In genomic region chr9:3334962-3335767, GRCm38 (mm10) we compare ENCODE assay signal across 8 mouse cellular contexts. TPM values are rescaled to one million over a fixed set of nuclear protein-coding genes. Genes with fewer than 3 reads are reported as not detected.
DNase-seq lines count a peak whose midpoint lies in the region; ATAC-seq and TF ChIP-seq lines count a peak whose summit lies in the region.

Gene Alkbh8, plus strand, starts transcription at chr9:3335140.

- H3K4me2 ChIP-seq in lung, embryonic 16.5 days (ENCODE audit: low read depth, low read length): peak within 1 kb of the TSS; percentile 80

- DNase-seq in MEL (ENCODE audit: low read depth, low spot score): peak; percentile 98
- peak; percentile 74 for DNase-seq in cerebellum, adult 8-10 months
- peak; percentile 85 for DNase-seq in forelimb bud, embryonic 11.5 days (ENCODE audit: low read depth, low spot score)
- peak; percentile 81 for DNase-seq in layer of hippocampus, adult 9-10 months (ENCODE audit: low spot score)
- DNase-seq in ovary, postnatal 10 days (ENCODE audit: low spot score): peak; percentile 44
- peak; percentile 73 to 74 for DNase-seq in thymus, postnatal 10 days (ENCODE audit: low spot score in 2 of 2)

- TF ChIP-seq RAD21 in MEL (IDR thresholded peaks at IDR 0.05; ENCODE audit: low read depth, low read length): no peak; the same call in 1 of the 2 replicates

- TF ChIP-seq POLR2A in MEL (IDR thresholded peaks at IDR 0.05; ENCODE audit: control insufficient read depth in 1 of 2, insufficient read depth in 1 of 2, low read depth in 1 of 2, low read length in 2 of 2, poor library complexity in 1 of 2): peak; percentile 56 to 82

- H3K27ac ChIP-seq in MEL (ENCODE audit: control insufficient read depth, low read depth, low read length): peak within 1 kb of the TSS; percentile 94
- H3K27ac ChIP-seq in lung, embryonic 16.5 days (ENCODE audit: low read length): peak within 1 kb of the TSS; percentile 75

- peak; percentile 99 to 100 for ATAC-seq in hematopoietic stem cell, adult 5-6 weeks (replicated peaks in 1 of 2; ENCODE audit: insufficient read depth in 1 of 2, low FRiP score in 2 of 2, low TSS enrichment in 1 of 2, low read depth in 1 of 2, poor library complexity in 2 of 2, severe bottlenecking in 2 of 2)
- peak; percentile 99 for ATAC-seq in lung, embryonic 16.5 days (ENCODE audit: low read depth)

- no peak for TF ChIP-seq CTCF in MEL (IDR thresholded peaks at IDR 0.05 in 2 of 3, conservative IDR thresholded peaks at IDR 0.05 in 1 of 3; ENCODE audit: control insufficient read depth in 1 of 3, insufficient read depth in 1 of 3, low read depth in 2 of 3, low read length in 3 of 3, poor library complexity in 1 of 3, severe bottlenecking in 1 of 3)

- peak in 1 of 2 experiments; percentile 13; a peak in 2 of 4 replicates for TF ChIP-seq EP300 in MEL (IDR thresholded peaks at IDR 0.05; ENCODE audit: low read depth in 1 of 2, low read length in 2 of 2)

- WGBS in lung, embryonic 16.5 days: 6% methylated on average over 20 of the region's 20 CpGs

- H3K9ac ChIP-seq in MEL (ENCODE audit: control insufficient read depth, low read depth, low read length, poor library complexity, severe bottlenecking): peak within 1 kb of the TSS; percentile 84
- H3K9ac ChIP-seq in lung, embryonic 16.5 days (ENCODE audit: low read length): peak within 1 kb of the TSS; percentile 85

- peaks cover 17 to 50% of the 10 kb centered on the region in 2 experiments for H3K36me3 ChIP-seq in MEL (ENCODE audit: control insufficient read depth in 1 of 2, insufficient read depth in 2 of 2, low read length in 2 of 2)
- H3K36me3 ChIP-seq in lung, embryonic 16.5 days (ENCODE audit: control insufficient read depth, insufficient read depth, low read length): peaks cover 5% of the 10 kb centered on the region; the same call in 1 of the 2 replicates

- H3K4me3 ChIP-seq in MEL (ENCODE audit: control insufficient read depth in 1 of 2, insufficient read depth in 1 of 2, low read depth in 2 of 2, low read length in 2 of 2): peak within 1 kb of the TSS; percentile 66 to 87
- peak within 1 kb of the TSS; percentile 65 for H3K4me3 ChIP-seq in lung, embryonic 16.5 days (ENCODE audit: low read length)

- peaks cover 19 to 26% of the 10 kb centered on the region in 2 experiments for H3K4me1 ChIP-seq in MEL (ENCODE audit: control insufficient read depth in 1 of 2, insufficient read depth in 2 of 2, low read length in 2 of 2)
- peaks cover 6% of the 10 kb centered on the region; the same call in 1 of the 2 replicates for H3K4me1 ChIP-seq in lung, embryonic 16.5 days (replicated peaks; ENCODE audit: control insufficient read depth, insufficient read depth, low read length)

- no peaks in the 10 kb centered on the region for H3K27me3 ChIP-seq in MEL (ENCODE audit: control insufficient read depth in 1 of 2, insufficient read depth in 2 of 2, low read length in 2 of 2)
- H3K27me3 ChIP-seq in lung, embryonic 16.5 days (ENCODE audit: control insufficient read depth, insufficient read depth, low read depth, low read length): no peaks in the 10 kb centered on the region

- no peaks in the 10 kb centered on the region for H3K9me3 ChIP-seq in MEL (replicated peaks; ENCODE audit: insufficient read depth, low read length)
- H3K9me3 ChIP-seq in lung, embryonic 16.5 days (ENCODE audit: control insufficient read depth, low read length): no peaks in the 10 kb centered on the region

- peaks cover 22% of the 10 kb centered on the region for H3K79me2 ChIP-seq in MEL (ENCODE audit: control insufficient read depth, insufficient read depth, low read length, poor library complexity)

TF ChIP-seq in MEL, 35 proteins besides CTCF, POLR2A, EP300 and RAD21:
- TF ChIP-seq NELFE (IDR thresholded peaks at IDR 0.05; ENCODE audit: low read depth, low read length) (peak; percentile 76), USF2 (IDR thresholded peaks at IDR 0.05; ENCODE audit: borderline replicate concordance in 1 of 2, insufficient read depth in 1 of 2, low read depth in 1 of 2, low read length in 2 of 2) (no peak), ZMIZ1 (IDR thresholded peaks at IDR 0.05; ENCODE audit: low read depth, low read length) (peak; percentile 93), CHD2 (IDR thresholded peaks at IDR 0.05; ENCODE audit: low read length) (no peak), GATA1 (IDR thresholded peaks at IDR 0.05; ENCODE audit: low read depth, low read length) (0 out of 2 replicates have a peak, but pooled peaks have one; percentile 13), ZKSCAN1 (IDR thresholded peaks at IDR 0.05; ENCODE audit: low read depth, low read length) (no peak), USF1 (IDR thresholded peaks at IDR 0.05; ENCODE audit: low read depth, low read length) (no peak), POLR2AphosphoS2 (IDR thresholded peaks at IDR 0.05; ENCODE audit: low read length) (peak; percentile 87), JUND (IDR thresholded peaks at IDR 0.05; ENCODE audit: low read depth, low read length) (0 out of 2 replicates have a peak, but pooled peaks have one; percentile 40), NRF1 (IDR thresholded peaks at IDR 0.05; ENCODE audit: insufficient read depth, low read depth, low read length, poor library complexity, severe bottlenecking) (no peak; the same call in 1 of the 2 replicates), TBP (IDR thresholded peaks at IDR 0.05; ENCODE audit: low read depth, low read length) (peak; percentile 84), ETS1 (IDR thresholded peaks at IDR 0.05; ENCODE audit: low read depth, low read length) (peak; percentile 64), E2F4 (IDR thresholded peaks at IDR 0.05; ENCODE audit: borderline replicate concordance, low read depth, low read length) (no peak), ZC3H11A (IDR thresholded peaks at IDR 0.05; ENCODE audit: low read depth, low read length) (no peak), ZNF384 (IDR thresholded peaks at IDR 0.05; ENCODE audit: low read depth, low read length) (no peak), TCF12 (IDR thresholded peaks at IDR 0.05; ENCODE audit: low read depth, low read length) (peak; percentile 65), MYB (IDR thresholded peaks at IDR 0.05; ENCODE audit: low read depth, low read length) (peak; percentile 14; the same call in 1 of the 2 replicates), TAL1 (IDR thresholded peaks at IDR 0.05; ENCODE audit: low read length) (no peak), MXI1 (IDR thresholded peaks at IDR 0.05; ENCODE audit: low read depth, low read length) (peak; percentile 88), RCOR1 (IDR thresholded peaks at IDR 0.05; ENCODE audit: low read depth, low read length) (peak; percentile 20; the same call in 1 of the 2 replicates), MAX (IDR thresholded peaks at IDR 0.05; ENCODE audit: low read length) (peak; percentile 57; the same call in 1 of the 2 replicates), KAT2A (conservative IDR thresholded peaks at IDR 0.05; ENCODE audit: low read depth, low read length) (peak; percentile 98), SIN3A (IDR thresholded peaks at IDR 0.05; ENCODE audit: low read length) (peak; percentile 100), ELF1 (IDR thresholded peaks at IDR 0.05; ENCODE audit: low read depth, low read length) (0 out of 2 replicates have a peak, but pooled peaks have one; percentile 12), CHD1 (IDR thresholded peaks at IDR 0.05; ENCODE audit: low read depth, low read length) (peak; percentile 20; the same call in 1 of the 2 replicates), MAZ (IDR thresholded peaks at IDR 0.05; ENCODE audit: low read depth, low read length) (peak; percentile 22; the same call in 1 of the 2 replicates), UBTF (IDR thresholded peaks at IDR 0.05; ENCODE audit: borderline replicate concordance, insufficient read depth, low read depth, low read length) (no peak), MYC (IDR thresholded peaks at IDR 0.05; ENCODE audit: low read depth, low read length) (peak; percentile 75; the same call in 1 of the 2 replicates), POLR2AphosphoS5 (IDR thresholded peaks at IDR 0.05; ENCODE audit: borderline replicate concordance, low read depth, low read length) (peak; percentile 70; the same call in 1 of the 2 replicates), GABPA (IDR thresholded peaks at IDR 0.05; ENCODE audit: low read depth, low read length) (no peak; the same call in 1 of the 2 replicates), MAFK (IDR thresholded peaks at IDR 0.05; ENCODE audit: borderline replicate concordance, low read depth, low read length) (no peak), SMC3 (IDR thresholded peaks at IDR 0.05; ENCODE audit: low read depth, low read length) (no peak), MEF2A (IDR thresholded peaks at IDR 0.05; ENCODE audit: extremely low read depth, insufficient replicate concordance, low read depth, low read length, poor library complexity, severe bottlenecking) (no peak), HCFC1 (IDR thresholded peaks at IDR 0.05; ENCODE audit: low read depth, low read length) (peak; percentile 98), BHLHE40 (IDR thresholded peaks at IDR 0.05; ENCODE audit: borderline replicate concordance, low read depth, low read length) (no peak)

RNA-seq across cellular contexts. Expression of gene Alkbh8, which starts in this region (rescaled TPM):
- total RNA-seq in MEL (2012; rRNA removed): 24.6 and 27.3 TPM in 2 replicates
- polyA plus RNA-seq in MEL (2012; ENCODE audit: insufficient read depth in 1 of 2, insufficient read length in 2 of 2, low read depth in 1 of 2, low replicate concordance in 2 of 2, missing spikeins in 1 of 2): 10 to 100 TPM; 29.1 to 47.3 TPM
- total RNA-seq in hematopoietic stem cell, adult 5-6 weeks (2017): 14.6 and 24.8 TPM in 2 replicates
- 23.1 and 23.7 TPM in 2 replicates for polyA plus RNA-seq in lung, embryonic 16.5 days (2015; fragmentation: Nextera tagmentation; extraction: Ambion mirVana)

Comparison
In these comparisons a context has a peak if more than half of its experiments do, and no peak if none do; other contexts are left out.
1. Peak in every context shown above with its lines: DNase-seq, ATAC-seq, H3K4me3 ChIP-seq and H3K27ac ChIP-seq.
2. DNase-seq: peak in every context shown above with its lines; median percentile 98 in MEL; 85 in forelimb bud, embryonic 11.5 days; 81 in layer of hippocampus, adult 9-10 months; 74 in cerebellum, adult 8-10 months; 74 in thymus, postnatal 10 days; 44 in ovary, postnatal 10 days.